Mouse (Mus musculus) CD4-positive helper T cell, adult 2 months (primary cell): Measurements from ENCODE around the gene Tbx5.

ENCODE experiments used
- DNase-seq: peaks from one replicate; pipeline ENCODE4 v3.0.0-alpha.2; 2012; ENCODE audit warnings: low read depth, missing footprints, low spot score

Tbx5 gene

DNA sequence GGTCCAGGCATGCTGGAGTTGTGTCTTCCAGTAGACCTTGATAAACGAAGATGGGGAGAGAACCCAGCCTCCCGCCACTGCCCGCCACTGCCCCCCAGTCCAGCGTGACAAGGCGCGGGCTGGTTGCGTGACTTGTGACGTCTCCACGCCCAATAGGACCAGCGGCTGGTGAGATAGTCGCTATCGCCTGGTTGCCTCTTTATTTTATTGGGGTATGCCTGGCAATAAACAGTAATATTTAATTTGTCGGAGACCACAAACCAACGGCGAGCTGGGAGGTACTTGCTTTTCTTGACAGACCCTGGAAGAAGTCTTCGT lies at the start of gene Tbx5:
Gene Tbx5, plus strand, starts transcription at position 190 of the 318 bp plus-strand sequence.
- no peak for DNase-seq

DNA sequence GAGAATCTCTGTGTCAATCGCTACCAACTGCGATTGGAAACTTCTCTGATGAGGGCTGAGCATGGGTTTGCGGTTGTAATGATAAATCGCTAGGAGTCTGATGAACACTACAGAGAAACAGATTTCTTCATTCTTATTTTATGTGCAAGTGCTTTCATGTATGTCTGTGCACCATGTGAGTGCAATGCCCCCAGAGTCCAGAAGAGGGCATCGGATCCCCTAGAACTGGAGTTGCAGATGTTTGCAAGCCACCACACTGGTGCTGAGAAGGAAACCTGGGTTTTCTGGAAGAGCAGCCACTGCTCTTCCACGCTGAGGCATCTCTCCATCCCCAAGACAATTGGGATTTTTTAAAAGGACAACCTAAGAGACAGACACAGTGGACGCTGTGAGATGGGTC lies 46.5 kb upstream of the Tbx5 start:
- no peak for DNase-seq

DNA sequence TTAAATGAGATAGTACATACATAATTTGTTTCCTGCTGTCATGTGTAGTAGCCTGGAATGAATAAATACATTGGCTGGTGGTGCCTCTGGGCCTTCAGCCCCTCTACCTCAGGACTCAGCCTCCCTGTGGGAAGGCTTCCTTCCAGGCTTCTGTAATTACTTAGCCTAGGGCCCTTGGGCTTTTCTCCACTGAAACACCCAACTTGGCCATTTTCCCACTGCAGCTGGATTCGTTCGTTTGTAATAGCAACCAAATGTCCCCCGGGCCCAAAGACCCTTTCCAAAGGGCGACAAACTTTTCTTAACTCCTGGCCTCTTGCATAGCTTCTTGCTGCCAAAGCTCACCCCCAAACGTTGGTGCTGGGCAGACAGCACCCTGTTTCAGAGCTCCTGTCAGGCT lies 40.8 kb upstream of the Tbx5 start:
- DNase-seq, result no peak

DNA sequence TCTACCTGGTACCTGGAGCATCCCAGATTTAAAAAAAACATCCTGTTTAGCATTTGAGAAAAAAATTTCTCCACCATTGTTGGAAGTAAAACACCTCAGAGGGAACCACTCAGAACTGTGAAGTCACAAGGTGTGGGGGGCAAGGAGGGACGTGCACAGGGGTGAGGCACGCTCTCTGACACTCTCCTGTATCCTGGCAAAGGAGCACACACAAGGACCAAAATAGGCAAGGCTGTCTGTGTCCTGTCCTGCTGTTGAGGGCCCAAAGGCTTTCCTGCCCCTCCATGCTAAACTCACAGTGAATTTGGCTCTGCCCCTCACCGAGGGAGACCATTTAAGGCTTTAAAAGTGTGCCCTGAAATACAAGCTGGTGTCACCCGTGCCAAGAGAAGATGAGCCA lies 38.5 kb upstream of the Tbx5 start:
- no peak for DNase-seq

DNA sequence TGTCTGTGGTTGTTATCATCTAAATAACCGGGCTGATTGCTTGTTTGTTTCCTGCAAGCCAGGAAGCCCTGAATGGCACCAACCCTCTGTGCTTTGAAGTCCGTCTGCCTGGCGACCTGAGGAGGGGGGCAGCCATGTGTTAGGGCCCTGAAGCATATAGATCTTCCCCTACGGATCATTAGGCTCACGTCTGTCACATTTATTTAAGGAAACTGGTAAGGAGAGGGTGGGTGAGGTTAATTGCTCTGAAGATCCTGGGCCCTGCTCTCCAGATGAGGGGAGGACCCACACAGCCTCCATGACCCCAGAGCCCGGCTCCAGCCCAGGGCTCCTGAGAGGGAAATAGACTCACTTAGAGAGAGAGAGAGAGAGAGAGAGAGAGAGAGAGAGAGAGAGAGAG lies 37.1 kb upstream of the Tbx5 start:
- no peak for DNase-seq

DNA sequence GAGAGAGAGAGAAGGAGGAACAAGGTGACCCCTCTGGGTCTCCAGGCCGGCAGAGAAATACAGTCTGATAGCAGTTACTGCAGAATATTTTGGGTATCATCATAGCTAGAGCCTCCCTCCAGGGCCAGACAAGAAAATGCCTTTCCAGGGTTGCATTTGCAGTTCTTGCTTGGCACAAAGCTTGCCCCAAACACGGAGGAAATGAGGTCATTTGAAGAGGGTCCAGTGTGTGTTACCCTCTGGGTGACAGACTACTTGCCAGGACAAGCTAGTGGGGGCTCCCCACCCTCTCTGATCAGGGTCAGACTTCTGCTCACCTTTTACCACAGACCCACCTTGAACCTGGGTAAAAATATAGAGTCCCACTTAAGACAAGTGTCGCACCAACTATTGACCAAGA lies 36.7 kb upstream of the Tbx5 start:
- DNase-seq, result no peak

DNA sequence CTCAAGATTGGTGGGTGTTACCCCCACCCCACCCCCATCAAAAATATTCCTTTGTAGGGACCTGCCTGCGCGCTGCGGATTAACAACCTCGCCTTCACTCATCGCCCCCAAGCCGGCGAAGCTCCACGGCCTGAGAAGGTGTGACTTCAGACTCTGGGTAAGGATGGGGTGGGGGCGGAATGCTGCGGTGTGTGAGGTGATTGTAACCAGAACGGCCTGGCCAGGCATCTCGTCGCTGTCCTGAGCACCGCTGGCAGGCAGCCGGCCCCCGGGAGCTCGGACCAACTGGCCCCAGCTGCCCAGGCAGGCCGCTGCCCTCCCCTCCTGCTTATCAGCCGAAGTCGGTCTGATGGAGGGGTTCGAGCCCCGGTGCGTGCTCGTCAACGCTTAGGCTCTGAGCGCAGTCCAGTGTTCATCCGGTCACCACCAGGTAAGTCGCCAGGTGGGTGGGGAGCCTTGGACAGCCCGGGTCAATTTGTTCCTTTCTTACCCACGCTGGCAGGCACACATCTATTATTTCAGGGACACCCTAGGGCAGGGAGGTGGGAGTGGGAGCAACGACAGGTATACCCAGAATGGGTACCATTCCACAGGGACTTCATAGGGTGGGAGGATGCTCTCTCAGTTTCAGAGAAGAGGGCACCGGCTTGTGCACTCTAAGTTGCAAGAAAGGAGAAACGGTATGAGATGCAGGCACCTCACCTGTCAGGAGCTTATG lies 35.9 kb upstream of the Tbx5 start:
- no peak for DNase-seq

DNA sequence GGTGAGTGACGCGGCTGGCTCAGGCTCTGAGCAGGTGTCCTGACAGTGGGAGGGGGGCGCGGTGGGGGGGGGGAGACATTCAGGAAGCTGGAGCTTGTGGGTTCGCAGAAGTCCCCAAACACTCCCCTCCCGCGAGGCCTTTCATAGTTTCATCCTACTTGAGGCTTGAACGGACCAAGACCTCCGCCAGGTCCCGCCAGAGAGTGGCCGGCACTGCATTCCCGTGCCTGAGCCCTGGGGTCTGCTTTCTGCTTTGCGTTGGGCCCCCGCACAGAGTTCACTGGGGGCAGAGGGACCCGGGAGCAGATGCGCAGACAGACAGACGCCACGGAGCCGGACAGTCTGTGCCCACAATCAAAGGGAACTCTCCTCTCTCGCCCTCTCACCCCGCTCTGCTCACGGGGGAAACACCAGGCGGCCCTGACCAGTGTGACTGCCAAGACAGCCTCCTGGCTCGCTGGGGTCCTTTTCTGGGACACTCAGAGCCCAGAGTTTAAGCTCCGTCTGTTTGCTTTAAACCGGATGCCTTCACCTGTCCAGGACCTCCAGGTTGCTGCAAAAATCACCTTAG lies 34.8 kb upstream of the Tbx5 start:
- no peak for DNase-seq

DNA sequence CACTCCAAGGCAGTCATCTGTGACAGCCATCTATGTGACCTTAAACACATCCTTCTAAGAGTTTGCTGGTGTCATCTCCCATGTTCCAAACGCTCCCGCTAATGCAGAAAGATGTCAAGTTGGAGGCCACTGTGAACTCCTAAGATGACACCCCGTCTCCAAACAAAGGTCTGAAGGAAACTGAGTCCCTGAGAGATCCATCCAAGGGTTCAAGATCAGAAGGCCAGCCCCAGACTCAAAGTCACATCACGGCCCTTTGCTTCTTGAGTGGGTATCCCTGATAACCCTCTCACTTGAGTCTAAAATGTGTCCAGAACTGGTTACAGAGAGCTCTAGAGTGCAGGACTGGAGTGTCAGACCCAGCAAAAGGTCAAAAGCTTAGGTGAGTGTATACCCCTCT lies 34.2 kb upstream of the Tbx5 start:
- DNase-seq, result no peak

DNA sequence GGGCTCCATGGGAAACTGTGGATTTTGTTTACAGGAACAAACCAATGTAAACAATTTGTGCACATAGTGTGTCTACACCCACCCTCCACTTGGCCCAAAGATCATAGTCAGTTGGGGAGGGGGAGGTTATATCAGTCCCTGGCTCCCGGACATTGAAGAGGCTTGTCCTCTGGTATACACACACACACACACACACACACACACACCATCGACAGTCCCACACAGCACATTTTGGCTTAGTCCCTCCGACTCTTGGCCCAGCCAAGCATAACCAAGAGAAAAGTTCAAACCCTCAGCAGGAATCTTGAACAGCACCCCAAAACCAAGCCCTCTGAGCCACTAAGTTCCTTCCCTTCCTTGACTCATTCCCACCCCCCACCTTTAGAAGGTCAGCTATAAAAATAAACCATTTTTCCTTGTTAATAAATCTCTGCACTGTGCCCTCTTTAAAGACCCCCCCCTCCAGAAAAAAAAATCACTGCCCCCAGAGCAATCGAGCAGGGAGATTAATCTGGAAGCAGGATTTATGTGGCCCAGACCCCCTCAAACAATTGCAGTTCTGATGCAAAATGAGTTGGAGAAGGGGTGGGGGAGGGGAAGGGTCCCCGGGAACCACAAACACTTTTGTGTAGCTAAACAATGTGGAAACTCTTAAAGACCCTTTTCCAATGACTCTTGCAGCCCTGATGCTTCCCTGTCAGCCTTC lies 33.6 kb upstream of the Tbx5 start:
- DNase-seq, result no peak

DNA sequence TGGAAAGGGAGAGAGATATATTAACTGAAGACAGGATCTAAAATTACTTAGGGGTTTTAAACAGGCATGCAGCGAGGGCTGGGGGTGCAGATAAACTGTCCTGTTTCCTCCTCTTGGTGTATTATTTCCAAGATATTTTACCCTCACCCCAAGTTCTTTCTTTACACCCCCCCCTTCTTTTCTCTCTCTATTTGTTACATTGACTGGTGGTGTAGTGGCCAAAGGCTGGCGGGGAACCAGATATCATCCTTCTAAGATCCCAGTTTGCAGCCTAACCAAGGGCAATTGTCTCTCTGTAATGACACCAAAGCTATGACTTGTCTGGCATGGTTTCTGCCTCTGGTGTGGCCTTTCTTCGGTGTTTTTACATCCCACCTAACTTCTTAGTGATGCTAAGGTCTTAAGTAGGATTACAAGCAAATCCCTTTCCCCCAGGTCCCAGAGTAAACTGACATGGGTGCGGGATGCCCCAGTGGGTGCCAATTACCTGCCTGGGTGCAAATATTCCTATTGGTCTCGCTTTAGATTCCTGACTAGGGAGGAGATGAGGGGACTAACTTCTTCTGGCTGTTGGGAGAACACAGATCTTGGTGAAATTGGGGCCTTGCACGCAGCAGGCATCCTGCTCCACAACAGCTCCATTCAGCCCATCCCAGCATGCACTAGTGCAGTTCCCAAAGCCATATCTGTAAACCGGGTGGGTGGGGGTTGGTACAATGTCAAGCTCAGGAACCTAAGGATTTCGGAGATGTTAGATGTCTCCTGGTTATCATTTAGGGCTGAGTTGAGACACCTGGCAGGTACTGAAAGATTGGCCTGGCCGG lies 32.8 kb upstream of the Tbx5 start:
- no peak for DNase-seq

DNA sequence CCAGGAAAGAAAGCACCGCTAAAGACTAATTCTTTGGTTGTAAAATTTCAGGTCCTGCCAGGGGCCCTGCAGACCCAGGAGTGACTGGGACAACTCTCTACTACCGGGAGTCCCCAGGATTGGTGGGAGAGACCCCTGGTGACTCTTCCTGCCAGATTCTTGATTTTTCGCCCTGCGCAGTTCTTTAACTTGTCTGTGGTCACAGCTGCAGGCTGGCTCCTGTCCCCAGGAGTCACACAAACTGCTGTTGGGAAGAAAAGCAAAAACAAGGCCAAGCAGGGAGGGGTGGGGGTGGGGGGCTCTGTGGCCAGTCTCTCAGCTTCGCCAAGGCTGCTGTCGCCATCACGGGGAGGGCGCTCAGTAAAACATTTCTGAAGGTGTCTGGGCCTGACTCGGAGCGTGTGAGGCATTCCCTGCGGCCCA lies 32.2 kb upstream of the Tbx5 start:
- DNase-seq, result no peak

DNA sequence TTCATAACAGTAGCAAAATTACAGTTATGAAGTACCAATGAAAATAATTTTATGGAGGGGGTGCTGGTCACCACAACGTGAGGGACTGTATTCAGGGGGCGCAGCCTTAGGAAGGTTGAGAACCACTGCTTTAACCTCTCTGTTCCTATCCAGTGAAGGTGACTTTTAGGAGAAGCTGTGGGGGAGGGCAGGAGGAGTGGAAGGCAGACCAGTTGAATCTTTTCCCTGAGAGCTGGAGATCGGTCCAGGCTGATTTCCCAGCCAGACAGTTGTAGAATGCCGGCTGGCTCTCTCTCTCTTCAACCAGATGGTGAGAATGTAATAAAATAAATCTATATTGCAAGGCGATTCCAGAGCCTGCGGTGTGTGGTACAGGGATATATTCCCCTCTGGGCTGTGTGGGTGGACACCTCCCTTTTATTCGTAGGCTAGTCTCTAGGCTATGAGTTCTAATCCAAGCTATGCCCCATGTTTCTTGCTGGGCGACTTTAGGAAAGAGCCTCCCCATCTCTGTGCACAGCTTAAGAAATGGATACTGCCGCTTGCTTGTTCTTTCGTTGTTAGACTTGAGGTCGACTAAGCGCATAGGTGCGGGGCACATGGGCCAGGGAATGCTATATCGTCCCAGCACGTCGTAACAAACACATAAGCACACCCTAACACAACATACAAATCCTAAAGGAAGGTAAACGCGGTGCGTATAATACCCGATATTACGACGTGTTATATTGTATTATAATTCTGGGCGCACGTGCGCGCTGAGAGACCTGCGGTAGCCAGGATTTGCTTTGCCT lies 29.7 kb upstream of the Tbx5 start:
- DNase-seq, result no peak

DNA sequence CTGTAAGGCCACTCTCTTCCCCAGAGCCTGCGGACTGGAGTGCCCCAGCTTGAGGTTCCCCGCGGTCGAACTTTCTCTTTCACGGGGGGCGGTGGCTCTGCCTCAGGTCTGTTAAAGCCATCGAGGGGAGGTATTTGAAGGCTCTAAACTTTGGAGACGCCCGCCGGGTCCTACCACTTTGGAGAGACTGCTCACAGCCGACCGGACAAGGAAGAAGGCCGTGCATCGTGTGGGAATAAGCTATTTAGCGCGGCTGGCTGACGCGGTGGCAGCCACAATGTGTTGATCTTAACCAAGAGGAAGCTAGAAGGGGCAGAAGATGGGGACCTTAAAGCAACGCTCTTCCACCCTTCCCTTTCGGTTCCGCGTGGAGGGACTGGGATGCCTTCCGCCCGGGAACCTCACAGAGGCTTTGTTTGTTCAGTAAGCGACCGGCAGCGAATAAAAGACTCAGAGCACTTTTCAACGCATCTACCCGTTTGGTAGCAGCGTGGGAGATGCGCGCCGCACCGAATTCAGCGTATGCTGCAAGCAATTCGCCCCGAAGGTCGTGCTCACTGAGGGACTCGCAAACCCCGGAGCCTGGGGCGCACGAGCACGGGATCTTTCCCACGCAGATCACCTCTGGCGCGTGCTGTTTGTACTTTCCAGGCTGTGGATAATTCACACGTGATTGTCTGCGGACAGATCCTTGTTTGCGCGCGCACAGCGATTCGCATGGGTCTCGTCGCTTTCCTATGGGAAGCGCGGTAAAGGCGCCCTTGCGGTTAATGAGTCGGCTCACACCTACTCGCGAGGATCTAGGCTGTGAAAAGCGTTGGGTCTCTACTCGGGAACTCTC lies 28.8 kb upstream of the Tbx5 start:
- DNase-seq, result no peak

DNA sequence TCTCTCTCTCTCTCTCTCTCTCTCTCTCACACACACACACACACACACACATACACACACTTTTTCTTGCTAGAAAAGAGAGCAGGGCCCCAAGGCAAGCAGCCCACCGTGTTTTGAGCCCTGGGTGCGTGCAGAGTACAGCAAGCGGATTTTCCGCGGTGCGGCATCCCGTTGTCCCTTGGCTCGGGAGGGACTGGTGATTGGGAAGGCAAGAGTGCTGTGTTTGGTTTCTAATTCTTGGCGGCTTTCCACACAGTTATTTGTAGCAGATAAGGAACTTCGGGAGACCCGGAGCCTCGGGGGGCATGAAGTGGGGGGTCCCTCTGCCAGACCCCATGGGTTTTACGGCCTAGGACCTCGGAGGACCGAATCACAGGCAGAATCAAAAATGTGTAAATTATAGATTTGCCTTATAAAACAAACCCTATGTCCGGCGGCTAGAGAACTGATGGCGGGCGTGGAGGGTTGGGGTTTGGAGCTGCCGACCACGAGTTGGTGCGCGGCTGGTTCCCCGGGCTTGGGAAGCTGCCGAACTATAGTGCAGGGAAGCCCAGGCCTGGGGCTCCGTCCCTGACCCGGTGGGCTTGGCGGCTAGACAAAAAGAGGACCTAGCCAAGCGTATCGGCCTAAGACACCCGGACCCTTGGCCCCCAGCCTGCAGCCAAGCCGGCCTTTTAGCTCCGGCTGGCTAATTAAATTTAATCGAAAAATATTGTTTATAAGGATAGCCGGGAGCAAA lies 28.0 kb upstream of the Tbx5 start:
- no peak for DNase-seq

DNA sequence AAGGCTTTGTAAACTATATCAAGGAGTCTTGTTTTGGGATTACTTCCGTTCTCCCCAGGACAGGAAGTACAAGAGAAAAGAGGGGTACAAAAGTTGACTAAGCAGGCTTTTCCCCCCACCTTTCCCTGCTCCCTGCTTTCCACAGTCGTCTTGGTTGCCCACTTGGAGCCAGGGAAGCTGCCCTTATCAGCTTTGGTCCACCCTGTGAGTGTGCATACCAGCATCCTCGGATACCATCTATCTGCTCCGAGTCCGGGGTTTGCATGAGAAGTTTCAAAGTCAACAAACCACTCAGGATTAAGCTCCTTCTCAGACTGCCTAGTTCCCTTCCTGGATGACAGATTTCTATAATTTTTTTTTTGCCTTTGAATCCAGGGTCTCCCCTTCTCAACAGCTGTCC lies 26.8 kb upstream of the Tbx5 start:
- DNase-seq, result no peak

DNA sequence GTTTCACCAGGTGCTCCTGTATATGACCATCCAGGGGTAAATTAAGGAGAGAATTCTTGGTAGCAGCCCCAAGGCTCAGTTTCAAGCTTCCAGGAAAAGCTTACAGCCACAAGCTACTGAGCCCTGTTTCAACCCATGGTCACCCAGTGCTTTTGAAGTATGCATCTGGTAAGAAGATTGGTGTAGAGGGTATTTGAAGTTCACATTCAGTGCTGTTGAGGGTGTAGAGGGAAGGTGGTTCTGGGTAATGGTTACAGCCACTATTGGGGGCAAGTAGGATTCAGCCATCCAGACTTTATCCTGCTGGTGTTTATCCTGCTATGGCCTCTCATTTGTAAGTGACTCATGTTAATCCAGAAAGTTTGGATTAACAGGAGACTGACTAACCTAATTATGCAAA lies 26.0 kb upstream of the Tbx5 start:
- no peak for DNase-seq

DNA sequence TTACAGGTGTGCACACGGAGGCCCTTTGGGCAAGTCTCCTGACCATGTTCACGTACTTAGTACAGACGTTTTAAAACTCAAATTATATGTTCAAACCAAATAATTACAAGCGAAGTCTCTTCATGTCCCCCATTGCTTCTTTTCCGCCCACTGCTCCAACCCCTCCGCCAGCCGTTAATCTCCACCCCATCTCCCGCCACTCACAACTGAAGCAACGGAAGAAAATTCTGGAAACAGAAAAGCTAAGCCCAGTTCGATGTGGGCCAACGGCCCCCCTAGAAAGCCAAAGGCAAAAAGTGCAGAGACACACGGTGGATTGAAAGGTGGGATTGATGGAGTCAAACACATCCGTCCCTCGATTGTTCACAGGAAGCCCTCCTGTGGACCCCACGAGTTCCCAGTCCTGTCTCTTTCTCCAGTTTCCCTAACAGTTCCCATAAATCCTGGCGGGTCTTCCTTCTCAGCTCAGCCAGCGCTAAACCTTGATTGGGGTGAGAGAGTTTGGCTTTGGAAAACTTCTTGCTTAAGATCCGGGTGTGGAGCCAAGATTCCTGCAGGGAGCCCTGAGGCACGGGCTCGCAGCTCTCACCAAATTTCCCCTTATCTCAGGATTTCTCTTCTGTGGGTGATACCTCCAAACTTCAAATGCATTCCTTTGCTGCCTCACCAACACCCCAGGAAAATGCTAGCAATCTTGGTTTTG lies 24.8 kb upstream of the Tbx5 start:
- DNase-seq, result no peak

DNA sequence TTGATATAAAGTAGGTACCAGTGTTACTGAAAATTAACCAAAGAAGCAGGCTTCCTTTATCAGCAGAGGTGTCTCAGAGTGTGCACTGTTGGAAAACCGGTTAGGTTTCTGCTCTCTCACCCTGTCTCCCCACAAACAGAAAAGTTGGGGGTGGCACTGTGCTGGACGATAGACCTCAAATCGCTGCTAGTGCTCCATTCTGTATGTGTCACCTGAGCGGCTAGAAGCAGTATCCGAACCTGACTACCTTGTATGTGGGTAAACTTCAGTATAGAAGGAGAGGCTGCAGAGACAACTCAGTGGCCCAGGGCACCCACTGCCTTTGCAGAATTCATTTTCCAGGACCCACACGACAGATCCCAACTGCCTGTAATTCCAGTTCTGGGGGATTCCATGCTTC lies 23.8 kb upstream of the Tbx5 start:
- no peak for DNase-seq
